Mouse (Mus musculus) myocyte (in vitro differentiated cells): Measurements from ENCODE around the gene Arhgef38.

Experiments
- CEBPB ChIP-seq: IDR thresholded peaks from 2 replicates; pipeline ENCODE4 v1.6.1; 2011; ENCODE audit warnings: mild to moderate bottlenecking, moderate library complexity; ENCODE audit not compliant: poor library complexity, insufficient read depth, severe bottlenecking
- E2F4 ChIP-seq: IDR thresholded peaks from one replicate; pipeline ENCODE4 v1.6.1; 2011; ENCODE audit warnings: mild to moderate bottlenecking, control low read depth, moderate library complexity; ENCODE audit not compliant: insufficient read depth
- MAX ChIP-seq: IDR thresholded peaks from one replicate; pipeline ENCODE4 v1.6.1; 2011; ENCODE audit warnings: low read depth, mild to moderate bottlenecking, control low read depth
- MYOD1 ChIP-seq, 3 experiments: IDR thresholded peaks; one replicate each; pipeline ENCODE4 v1.6.1; 2011; ENCODE audit warnings: control low read depth in 2 of 3, low read depth in 2 of 3, mild to moderate bottlenecking in 2 of 3, moderate library complexity in 1 of 3; ENCODE audit not compliant: insufficient read length in 2 of 3, control insufficient read depth in 1 of 3
- MYOG ChIP-seq, 3 experiments: IDR thresholded peaks; one replicate each; pipeline ENCODE4 v1.6.1; 2011; ENCODE audit warnings: control low read depth in 2 of 3, low read depth in 2 of 3, mild to moderate bottlenecking in 2 of 3; ENCODE audit not compliant: insufficient read length in 2 of 3, control insufficient read depth in 1 of 3, insufficient read depth in 1 of 3
- POLR2A ChIP-seq: IDR thresholded peaks from one replicate; pipeline ENCODE4 v1.6.1; 2011; ENCODE audit warnings: low read depth, mild to moderate bottlenecking, control low read depth, moderate library complexity; ENCODE audit not compliant: insufficient read length
- POLR2AphosphoS2 ChIP-seq: IDR thresholded peaks from one replicate; pipeline ENCODE4 v1.6.1; 2011; ENCODE audit warnings: low read depth, control low read depth; ENCODE audit not compliant: insufficient read length
- REST ChIP-seq: IDR thresholded peaks from one replicate; pipeline ENCODE4 v1.6.1; 2011; ENCODE audit warnings: mild to moderate bottlenecking, control low read depth, moderate library complexity; ENCODE audit not compliant: insufficient read depth, insufficient read length
- SRF ChIP-seq: IDR thresholded peaks from one replicate; pipeline ENCODE4 v1.6.1; 2011; ENCODE audit warnings: low read depth; ENCODE audit not compliant: control insufficient read depth, insufficient read length
- TCF12 ChIP-seq: IDR thresholded peaks from one replicate; pipeline ENCODE4 v1.6.1; 2011; ENCODE audit warnings: mild to moderate bottlenecking, control low read depth; ENCODE audit not compliant: poor library complexity, insufficient read depth, severe bottlenecking
- TCF3 ChIP-seq: IDR thresholded peaks from one replicate; pipeline ENCODE4 v1.6.1; 2011; ENCODE audit warnings: low read depth, control low read depth; ENCODE audit not compliant: insufficient read length
- USF1 ChIP-seq: IDR thresholded peaks from one replicate; pipeline ENCODE4 v1.6.1; 2011; ENCODE audit warnings: low read depth, mild to moderate bottlenecking, control low read depth, moderate library complexity

GRCm38 (mm10) chr3:133230427-133230826 is 4.3 kb downstream of the Arhgef38 start:
- TF ChIP-seq MAX (no peak), TCF12 (no peak), POLR2A (no peak), POLR2AphosphoS2 (no peak), MYOD1 (IDR thresholded peaks at IDR 0.05; ENCODE audit: control insufficient read depth in 1 of 3, insufficient read length in 2 of 3, low read depth in 2 of 3) (no peak), TCF3 (no peak), MYOG (IDR thresholded peaks at IDR 0.05; ENCODE audit: control insufficient read depth in 1 of 3, insufficient read depth in 1 of 3, insufficient read length in 2 of 3, low read depth in 2 of 3) (no peak), CEBPB (no peak), REST (no peak), E2F4 (no peak), SRF (no peak), USF1 (no peak)
